Mouse (Mus musculus) T-cell, adult 66 days (primary cell): ENCODE results near the gene Dpep3. TPM values are rescaled to one million over a fixed set of nuclear protein-coding genes. Genes with fewer than 3 reads are reported as not detected.

ENCODE experiments used
- total RNA-seq, 2 experiments: library from RNA; stranded (reverse); gene quantifications; 3 replicates in 1 of 2; 4 replicates in 1 of 2; pipeline ENCODE4 v1.2.4; 2023

The Dpep3 gene
- not detected for total RNA-seq

DNA sequence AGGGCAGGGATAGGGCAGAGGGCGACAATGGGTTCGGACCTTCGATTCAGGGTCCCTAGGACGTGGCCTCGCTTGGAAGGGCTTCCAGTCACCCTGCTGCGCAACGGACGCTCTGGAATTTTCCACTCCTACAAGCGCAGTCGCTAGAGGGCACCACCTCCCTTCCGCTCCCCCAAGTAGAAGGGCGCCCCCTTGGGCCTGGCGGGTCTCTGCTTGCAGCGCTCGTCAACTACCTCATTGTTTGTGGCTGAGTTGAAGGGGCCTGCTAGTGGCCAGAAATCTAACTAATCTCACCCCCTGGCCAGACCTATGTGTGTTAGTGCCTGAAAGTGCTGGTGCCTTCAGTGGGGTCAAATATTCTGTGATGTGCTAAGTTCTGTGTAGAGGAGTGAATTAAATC, at the start of gene Dpep3:
TSS of gene Dpep3 (minus strand) at position 105 of the 400 bp plus-strand sequence.

DNA sequence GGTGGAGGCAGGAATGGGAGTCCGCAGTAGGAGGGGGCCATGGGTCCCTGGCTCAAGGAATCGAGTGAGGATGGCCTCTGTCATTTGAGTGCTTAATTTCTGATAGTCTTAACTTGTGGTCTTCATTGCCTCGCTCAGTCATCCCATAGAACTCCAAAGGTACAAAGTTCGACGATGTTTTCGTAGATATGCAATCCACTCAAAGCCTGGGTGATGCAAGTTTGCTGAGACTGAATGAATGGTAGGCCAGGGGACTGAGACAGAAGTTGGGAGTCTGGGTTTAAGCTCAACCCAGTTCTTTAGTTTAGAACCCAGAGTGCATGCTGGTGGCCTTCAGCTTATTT, 32.4 kb upstream of the Dpep3 start, which contains the start of gene Ddx28:
TSS of gene Ddx28 (minus strand) at position 240 of the 344 bp plus-strand sequence.

DNA sequence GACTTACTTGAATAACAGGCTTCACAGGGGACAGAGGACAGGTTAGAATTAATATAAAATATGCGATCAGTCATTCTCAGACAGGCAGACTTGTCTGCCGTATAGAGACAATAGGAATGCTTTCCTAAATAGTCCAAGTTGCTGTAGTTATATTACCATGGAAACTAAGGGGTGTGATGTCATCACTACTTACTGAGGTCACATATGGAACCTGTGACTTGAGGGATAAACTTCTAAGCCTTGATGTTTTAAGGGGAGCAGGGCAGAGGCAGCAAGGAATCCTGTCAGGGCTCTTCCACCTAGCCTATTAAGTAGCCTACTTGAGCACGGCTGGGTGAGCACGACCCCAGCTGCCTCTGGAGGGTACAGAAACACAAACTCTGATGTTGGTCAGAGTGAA, 26.6 kb upstream of the Dpep3 start, which contains the start of gene Dpep2nb:
TSS of gene Dpep2nb (minus strand) at position 101 of the 400 bp plus-strand sequence.

DNA sequence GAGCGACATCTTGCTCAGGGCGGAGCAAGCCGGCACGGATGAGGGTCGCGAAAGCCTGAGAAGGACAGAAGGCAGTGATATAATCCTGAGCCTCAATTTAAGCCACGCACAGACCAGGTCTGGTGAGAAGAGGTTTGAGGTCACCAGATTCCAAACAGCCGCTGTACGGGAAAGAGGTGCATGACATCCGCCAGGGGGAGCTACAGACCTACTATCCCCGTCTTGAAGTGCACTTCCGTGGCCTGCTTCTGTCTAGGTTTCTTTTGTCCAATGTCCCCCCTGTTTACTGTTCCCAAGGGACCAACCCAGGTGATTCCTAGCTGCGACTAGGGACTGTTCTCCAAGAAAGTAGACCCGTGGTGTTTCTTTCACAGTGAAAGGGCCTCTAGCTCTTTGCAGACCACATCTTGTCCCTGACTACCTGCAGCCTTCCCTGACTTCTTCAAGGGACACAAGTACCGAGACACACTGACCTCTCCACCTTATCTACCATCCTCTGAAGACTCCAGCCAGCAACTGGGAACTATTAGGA, 11.7 kb upstream of the Dpep3 start, which contains the start of gene Dus2:
TSS of gene Dus2 (plus strand) at position 482 of the 532 bp plus-strand sequence.

DNA sequence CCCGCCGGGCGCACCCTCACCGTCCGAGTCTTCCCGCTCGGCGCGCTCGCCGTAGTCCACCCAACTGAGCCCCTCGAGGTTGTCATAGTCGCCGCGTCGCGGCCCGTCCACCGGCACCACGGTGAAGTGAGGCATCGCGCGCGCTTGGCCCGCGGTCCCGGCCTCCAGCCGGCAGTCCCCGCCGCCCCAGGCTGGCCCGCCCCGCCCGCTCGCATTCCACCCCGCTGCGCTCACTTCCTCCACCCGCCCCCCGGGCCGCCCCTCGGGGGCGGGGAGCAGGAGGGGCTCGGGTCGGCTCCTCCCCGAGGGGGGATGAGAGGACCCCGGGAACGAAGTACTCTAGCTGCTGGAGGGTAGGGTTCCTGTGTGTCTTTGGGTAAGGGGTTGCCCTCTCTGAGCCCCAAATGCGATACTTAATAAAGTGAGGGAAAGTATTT, 13.3 kb downstream of the Dpep3 start, which contains the start of gene Slc12a4:
TSS of gene Slc12a4 (minus strand) at position 193 of the 437 bp plus-strand sequence.

DNA sequence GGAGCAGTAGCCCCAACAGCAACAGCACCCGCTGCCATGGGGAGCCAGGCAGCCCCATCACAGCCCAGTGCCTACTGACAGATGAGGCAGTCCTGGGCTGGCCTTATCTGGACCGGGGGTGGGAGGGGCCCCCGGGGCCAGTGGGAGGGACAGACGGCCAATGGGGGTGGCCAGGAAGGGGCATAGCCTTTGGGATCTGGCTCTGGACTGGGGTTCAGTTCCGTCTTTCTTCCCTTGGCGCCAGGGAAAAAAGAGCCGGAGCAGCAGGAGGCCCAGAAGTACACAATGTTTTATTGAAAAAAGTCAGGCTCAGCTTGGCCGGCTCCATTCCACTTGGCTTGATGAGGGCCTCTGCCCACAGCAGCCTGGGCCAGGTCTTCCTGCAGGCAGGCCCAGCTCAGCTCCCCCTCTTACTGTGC, 35.9 kb downstream of the Dpep3 start, which contains the start of gene Lcat:
TSS of gene Lcat (minus strand) at position 62 of the 419 bp plus-strand sequence.

DNA sequence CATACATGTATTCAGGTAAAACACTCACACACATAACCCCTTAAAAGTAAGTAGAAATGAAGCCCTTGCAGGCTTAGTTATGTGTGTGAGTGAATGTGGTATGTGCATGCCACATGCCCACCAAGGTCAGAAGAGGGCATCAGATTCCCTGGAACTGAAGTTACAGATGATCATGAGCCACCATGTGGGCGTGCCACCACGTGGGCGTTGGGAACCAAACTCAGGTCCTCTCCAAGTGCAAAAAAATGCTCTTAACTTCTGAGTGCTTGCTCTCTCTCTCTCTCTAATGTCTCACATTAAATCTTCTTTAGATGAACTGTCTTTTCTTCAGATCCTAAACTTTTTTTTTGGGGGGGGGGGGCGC, 40.9 kb downstream of the Dpep3 start, which contains the start of gene Psmb10:
TSS of gene Psmb10 (minus strand) at position 139 of the 364 bp plus-strand sequence.

DNA sequence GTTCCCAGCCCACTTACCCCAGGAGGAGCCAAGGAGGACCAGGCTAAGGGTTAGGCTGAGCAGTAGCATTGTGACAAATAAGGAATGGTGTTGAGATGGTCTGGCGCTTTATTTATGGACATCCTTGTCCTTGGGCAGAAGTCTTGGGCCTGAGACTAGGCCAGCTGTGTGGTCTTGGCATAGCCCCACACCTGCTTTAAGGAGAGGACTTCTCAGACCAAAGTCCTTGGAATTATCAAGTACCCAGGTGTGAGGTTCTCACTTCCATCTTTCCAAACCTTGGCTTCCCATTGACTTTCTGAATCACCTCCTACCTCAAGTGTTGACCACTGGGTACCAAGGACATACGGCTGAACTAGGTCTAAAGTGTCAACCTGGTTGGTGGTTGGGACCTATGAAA, 45.5 kb downstream of the Dpep3 start, which contains the start of gene Ctrl:
TSS of gene Ctrl (minus strand) at position 101 of the 400 bp plus-strand sequence.

Other genes with a start within 250 kb of the Dpep3 start
- gene Gfod2, start 220.8 kb downstream of the Dpep3 start, total RNA-seq, result 10 to 100 TPM in 1 of 2 experiments, 1 to 10 TPM in 1; 7.2 to 10.5 TPM
- gene Ranbp10, start 152.1 kb downstream of the Dpep3 start, total RNA-seq, result 10 to 100 TPM; 67.1 to 69.5 TPM
- gene Tsnaxip1, start 151.7 kb downstream of the Dpep3 start, total RNA-seq, result not detected
- gene Cenpt, start 126.2 kb downstream of the Dpep3 start, total RNA-seq, result 10 to 100 TPM; 21.5 to 22.7 TPM
- 10 to 100 TPM; 23.6 to 24.1 TPM for gene Thap11, start 124.3 kb downstream of the Dpep3 start, total RNA-seq
- 10 to 100 TPM; 20.8 to 35.3 TPM for gene Nutf2, start 118.8 kb downstream of the Dpep3 start, total RNA-seq
- gene Edc4, start 98.5 kb downstream of the Dpep3 start, total RNA-seq, result 10 to 100 TPM; 85.5 to 94.7 TPM
- gene Nrn1l, start 85.9 kb downstream of the Dpep3 start, total RNA-seq, result 1 to 10 TPM; 2.3 to 2.5 TPM
- 10 to 100 TPM; 23.2 TPM for gene Pskh1, start 79.0 kb downstream of the Dpep3 start, total RNA-seq
- gene Ctrl, start 45.6 kb downstream of the Dpep3 start, total RNA-seq, result 1 to 10 TPM in 1 of 2 experiments, not detected in 1; 2.9 TPM
- 100 to 1,000 TPM; 159 to 185 TPM for gene Psmb10, start 41.0 kb downstream of the Dpep3 start, total RNA-seq
- gene Lcat, start 36.0 kb downstream of the Dpep3 start, total RNA-seq, result under 1 TPM; 0.41 to 0.56 TPM
- gene Slc12a4, start 13.3 kb downstream of the Dpep3 start, total RNA-seq, result 10 to 100 TPM; 13.5 to 17.9 TPM
- 10 to 100 TPM; 16.3 to 19.8 TPM for gene Dus2, start 11.9 kb upstream of the Dpep3 start, total RNA-seq
- gene Dpep2nb, start 26.5 kb upstream of the Dpep3 start, total RNA-seq, result not detected
- gene Ddx28, start 32.5 kb upstream of the Dpep3 start, total RNA-seq, result 1 to 10 TPM; 8.3 to 9.5 TPM
- gene Nfatc3, start 79.4 kb upstream of the Dpep3 start, total RNA-seq, result 100 to 1,000 TPM; 205 to 213 TPM
- under 1 TPM; 0.68 to 0.76 TPM for gene Esrp2, start 157.5 kb upstream of the Dpep3 start, total RNA-seq
- 1 to 10 TPM; 5.8 to 6.0 TPM for gene Pla2g15, start 171.0 kb upstream of the Dpep3 start, total RNA-seq
- gene Slc7a6, start 189.4 kb upstream of the Dpep3 start, total RNA-seq, result 10 to 100 TPM; 40.7 to 41.6 TPM
- gene Slc7a6os, start 231.5 kb upstream of the Dpep3 start, total RNA-seq, result 10 to 100 TPM; 71.4 to 77.8 TPM
- gene Prmt7, start 231.5 kb upstream of the Dpep3 start, total RNA-seq, result 10 to 100 TPM; 31.2 to 34.2 TPM